Mouse (Mus musculus): ENCODE results near the gene Nfia. TPM values are rescaled to one million over a fixed set of nuclear protein-coding genes. Genes with fewer than 3 reads are reported as not detected.

Nfia gene
- polyA plus RNA-seq, 1 experiment from 2014 or later, result 17.0 TPM

GRCm38 (mm10) chr4:98076624-98077023 is 304.1 kb downstream of the Nfia start:
- H3K4me3 ChIP-seq, result no peak overlapping the region
- 80% methylated on average over 7 of the region's 7 CpGs for WGBS
- H3K27ac ChIP-seq (replicated peaks), result no peak overlapping the region
- no peaks in the 10 kb centered on the region for H3K36me3 ChIP-seq (replicated peaks)
- no peaks in the 10 kb centered on the region for H3K9me3 ChIP-seq
- H3K27me3 ChIP-seq (replicated peaks; ENCODE audit: low read depth, poor library complexity, severe bottlenecking), result no peaks in the 10 kb centered on the region
- peak; percentile 4 for DNase-seq (ENCODE audit: low spot score)
- peaks cover 20% of the 10 kb centered on the region for H3K4me1 ChIP-seq

- DNase-seq (ENCODE audit: low spot score), result peak; percentile 5
- Histone ChIP-seq H3K4me1 (peaks cover 23% of the 10 kb centered on the region), H3K9me3 (no peaks in the 10 kb centered on the region), H3K4me3 (no peak overlapping the region), H3K36me3 (replicated peaks) (no peaks in the 10 kb centered on the region), H3K27ac (replicated peaks) (no peak overlapping the region), H3K27me3 (replicated peaks; ENCODE audit: low read depth, poor library complexity, severe bottlenecking) (no peaks in the 10 kb centered on the region)
- WGBS, result 12% methylated on average over 1 of the region's 1 CpGs
Observed at GRCm38 (mm10) chr4:98080586-98080985, 308.1 kb downstream of the Nfia start.

- WGBS, result 43% methylated on average over 1 of the region's 1 CpGs
- Histone ChIP-seq H3K9me3 (no peaks in the 10 kb centered on the region), H3K27ac (replicated peaks) (no peak overlapping the region), H3K4me3 (no peak overlapping the region), H3K27me3 (replicated peaks; ENCODE audit: low read depth, poor library complexity, severe bottlenecking) (no peaks in the 10 kb centered on the region), H3K36me3 (replicated peaks) (no peaks in the 10 kb centered on the region), H3K4me1 (peaks cover 26% of the 10 kb centered on the region)
- peak; percentile 2 for DNase-seq (ENCODE audit: low spot score)
Observed at GRCm38 (mm10) chr4:98081962-98082361, 309.4 kb downstream of the Nfia start.

- Histone ChIP-seq H3K4me1 (peaks cover 29% of the 10 kb centered on the region), H3K27me3 (replicated peaks; ENCODE audit: low read depth, poor library complexity, severe bottlenecking) (no peaks in the 10 kb centered on the region), H3K9me3 (no peaks in the 10 kb centered on the region), H3K4me3 (no peak overlapping the region), H3K36me3 (replicated peaks) (no peaks in the 10 kb centered on the region), H3K27ac (replicated peaks) (no peak overlapping the region)
- DNase-seq (ENCODE audit: low spot score), result peak; percentile 3
- WGBS, result 89% methylated on average over 4 of the region's 4 CpGs
Observed at GRCm38 (mm10) chr4:98082512-98082911, 310.0 kb downstream of the Nfia start.

- Histone ChIP-seq H3K9me3 (no peaks in the 10 kb centered on the region), H3K4me3 (no peak overlapping the region), H3K27ac (replicated peaks) (no peak overlapping the region), H3K4me1 (peaks cover 28% of the 10 kb centered on the region), H3K27me3 (replicated peaks; ENCODE audit: low read depth, poor library complexity, severe bottlenecking) (no peaks in the 10 kb centered on the region), H3K36me3 (replicated peaks) (no peaks in the 10 kb centered on the region)
- DNase-seq (ENCODE audit: low spot score), result peak; percentile 7
- WGBS, result 94% methylated on average over 6 of the region's 6 CpGs
Observed at GRCm38 (mm10) chr4:98085060-98085459, 312.5 kb downstream of the Nfia start.

- peak; percentile 17 for DNase-seq (ENCODE audit: low spot score)
- whole genome bisulfite sequencing, result 73% methylated on average over 4 of the region's 4 CpGs
- no peaks in the 10 kb centered on the region for H3K9me3 ChIP-seq
- H3K27ac ChIP-seq (replicated peaks), result 0 out of 2 replicates have a peak overlapping the region, but pooled peaks have one; percentile 19
- no peak overlapping the region for H3K4me3 ChIP-seq
- H3K27me3 ChIP-seq (replicated peaks; ENCODE audit: low read depth, poor library complexity, severe bottlenecking), result no peaks in the 10 kb centered on the region; the same call in 1 of the 2 replicates
- H3K36me3 ChIP-seq (replicated peaks), result no peaks in the 10 kb centered on the region
- peaks cover 24% of the 10 kb centered on the region for H3K4me1 ChIP-seq
Observed at GRCm38 (mm10) chr4:98086976-98087375, 314.4 kb downstream of the Nfia start.

- Histone ChIP-seq H3K27me3 (replicated peaks; ENCODE audit: low read depth, poor library complexity, severe bottlenecking) (peaks cover 21% of the 10 kb centered on the region; the same call in 1 of the 2 replicates), H3K27ac (replicated peaks) (no peak overlapping the region), H3K4me1 (peaks cover 43% of the 10 kb centered on the region), H3K36me3 (replicated peaks) (no peaks in the 10 kb centered on the region), H3K9me3 (no peaks in the 10 kb centered on the region), H3K4me3 (no peak overlapping the region)
- peak; percentile 2 for DNase-seq (ENCODE audit: low spot score)
- 72% methylated on average over 6 of the region's 6 CpGs for WGBS
Observed at GRCm38 (mm10) chr4:98089985-98090384, 317.5 kb downstream of the Nfia start.

GRCm38 (mm10) chr4:98090586-98090985 is 318.1 kb downstream of the Nfia start:
- H3K4me3 ChIP-seq, result no peak overlapping the region
- no peak overlapping the region for H3K27ac ChIP-seq (replicated peaks)
- H3K9me3 ChIP-seq, result no peaks in the 10 kb centered on the region
- peaks cover 25% of the 10 kb centered on the region; the same call in 1 of the 2 replicates for H3K27me3 ChIP-seq (replicated peaks; ENCODE audit: low read depth, poor library complexity, severe bottlenecking)
- WGBS, result 80% methylated on average over 3 of the region's 3 CpGs
- peaks cover 43% of the 10 kb centered on the region for H3K4me1 ChIP-seq
- no peaks in the 10 kb centered on the region for H3K36me3 ChIP-seq (replicated peaks)
- DNase-seq (ENCODE audit: low spot score), result no peak

GRCm38 (mm10) chr4:98091368-98091827 is 318.9 kb downstream of the Nfia start:
- no peaks in the 10 kb centered on the region for H3K36me3 ChIP-seq (replicated peaks)
- H3K9me3 ChIP-seq, result no peaks in the 10 kb centered on the region
- H3K4me3 ChIP-seq, result no peak overlapping the region
- peaks cover 42% of the 10 kb centered on the region for H3K4me1 ChIP-seq
- peak; percentile 44 for DNase-seq (ENCODE audit: low spot score)
- peaks cover 25% of the 10 kb centered on the region; the same call in 1 of the 2 replicates for H3K27me3 ChIP-seq (replicated peaks; ENCODE audit: low read depth, poor library complexity, severe bottlenecking)
- WGBS, result 46% methylated on average over 4 of the region's 4 CpGs
- H3K27ac ChIP-seq (replicated peaks), result peak overlapping the region; percentile 66; the same call in 1 of the 2 replicates

- peak overlapping the region; percentile 66 for H3K27ac ChIP-seq (replicated peaks)
- WGBS, result 79% methylated on average over 5 of the region's 5 CpGs
- peaks cover 36% of the 10 kb centered on the region for H3K4me1 ChIP-seq
- H3K9me3 ChIP-seq, result no peaks in the 10 kb centered on the region
- H3K4me3 ChIP-seq, result no peak overlapping the region
- no peaks in the 10 kb centered on the region for H3K36me3 ChIP-seq (replicated peaks)
- peak; percentile 7 for DNase-seq (ENCODE audit: low spot score)
- peaks cover 25% of the 10 kb centered on the region; the same call in 1 of the 2 replicates for H3K27me3 ChIP-seq (replicated peaks; ENCODE audit: low read depth, poor library complexity, severe bottlenecking)
Observed at GRCm38 (mm10) chr4:98091901-98092472, 319.5 kb downstream of the Nfia start.

GRCm38 (mm10) chr4:98094112-98094805 is 321.7 kb downstream of the Nfia start:
- peak overlapping the region; percentile 2; the same call in 1 of the 2 replicates for H3K4me3 ChIP-seq
- peaks cover 25% of the 10 kb centered on the region; the same call in 1 of the 2 replicates for H3K27me3 ChIP-seq (replicated peaks; ENCODE audit: low read depth, poor library complexity, severe bottlenecking)
- no peak for DNase-seq (ENCODE audit: low spot score)
- H3K36me3 ChIP-seq (replicated peaks), result no peaks in the 10 kb centered on the region
- H3K4me1 ChIP-seq, result peaks cover 33% of the 10 kb centered on the region
- no peaks in the 10 kb centered on the region for H3K9me3 ChIP-seq
- no peak overlapping the region for H3K27ac ChIP-seq (replicated peaks)
- WGBS, result 19% methylated on average over 19 of the region's 19 CpGs

- H3K4me1 ChIP-seq, result peaks cover 33% of the 10 kb centered on the region
- no peak overlapping the region for H3K27ac ChIP-seq (replicated peaks)
- peaks cover 25% of the 10 kb centered on the region; the same call in 1 of the 2 replicates for H3K27me3 ChIP-seq (replicated peaks; ENCODE audit: low read depth, poor library complexity, severe bottlenecking)
- H3K9me3 ChIP-seq, result no peaks in the 10 kb centered on the region
- no peak for DNase-seq (ENCODE audit: low spot score)
- no peak overlapping the region for H3K4me3 ChIP-seq
- 73% methylated on average over 2 of the region's 2 CpGs for WGBS
- no peaks in the 10 kb centered on the region for H3K36me3 ChIP-seq (replicated peaks)
Observed at GRCm38 (mm10) chr4:98095060-98095459, 322.5 kb downstream of the Nfia start.

All from embryonic facial prominence, embryonic 10.5 days (tissue).